Mouse (Mus musculus) lung, embryonic 16.5 days (tissue): ENCODE results near the gene Rgl2. TPM values are rescaled to one million over a fixed set of nuclear protein-coding genes. Genes with fewer than 3 reads are reported as not detected.

Experiments
- ATAC-seq: fragments of 200-750 bp; cut with Nextera tagmentation; 2 replicates; pipeline ENCODE4 v1.8.0; 2017; ENCODE audit warnings: low read depth, mild to moderate bottlenecking, moderate library complexity
- H3K27ac ChIP-seq: fragments of 300-500 bp; sonication (generic); 2 replicates; pipeline ENCODE4 v1.5.1; 2014; ENCODE audit warnings: mild to moderate bottlenecking, control low read depth, low read length
- H3K27me3 ChIP-seq: fragments of 300-500 bp; sonication (generic); 2 replicates; pipeline ENCODE4 v1.6.1; 2014; ENCODE audit warnings: low read depth, low read length, mixed read lengths; ENCODE audit not compliant: control insufficient read depth, insufficient read depth
- H3K36me3 ChIP-seq: fragments of 300-500 bp; sonication (generic); 2 replicates; pipeline ENCODE4 v1.6.1; 2014; ENCODE audit warnings: low read length; ENCODE audit not compliant: control insufficient read depth, insufficient read depth
- H3K4me1 ChIP-seq: fragments of 300-500 bp; sonication (generic); replicated peaks from 2 replicates; pipeline ENCODE4 v1.6.1; 2014; ENCODE audit warnings: low read length, mixed read lengths; ENCODE audit not compliant: control insufficient read depth, insufficient read depth
- H3K4me2 ChIP-seq: fragments of 300-500 bp; sonication (generic); 2 replicates; pipeline ENCODE4 v1.6.1; 2014; ENCODE audit warnings: low read depth, low read length, control low read depth
- H3K4me3 ChIP-seq: fragments of 300-500 bp; sonication (generic); 2 replicates; pipeline ENCODE4 v1.5.1; 2014; ENCODE audit warnings: mild to moderate bottlenecking, low read length, control low read depth
- H3K9ac ChIP-seq: fragments of 300-500 bp; sonication (generic); 2 replicates; pipeline ENCODE4 v1.6.1; 2014; ENCODE audit warnings: low read length, control low read depth
- H3K9me3 ChIP-seq: fragments of 300-500 bp; sonication (generic); 2 replicates; pipeline ENCODE4 v1.6.1; 2016; ENCODE audit warnings: low read length; ENCODE audit not compliant: control insufficient read depth
- WGBS: fragments of 180-500 bp; shearing (Covaris S2); extraction: QIAGEN DNeasy Blood & Tissue Kit; methylation state at CpG from one replicate; pipeline ENCODE4 v1.1.7; 2014; 5-methylcytosine and 5-hydroxymethylcytosine counted together
- polyA plus RNA-seq: library from polyadenylated mRNA; unstranded; fragments of >200 nt; fragmentation: Nextera tagmentation; extraction: Ambion mirVana; gene quantifications from 2 replicates; pipeline ENCODE4 v1.2.1, GENCODE M21; 2015

Rgl2 gene
- polyA plus RNA-seq, 1 experiment from 2014 or later, result 49.5 TPM

DNA sequence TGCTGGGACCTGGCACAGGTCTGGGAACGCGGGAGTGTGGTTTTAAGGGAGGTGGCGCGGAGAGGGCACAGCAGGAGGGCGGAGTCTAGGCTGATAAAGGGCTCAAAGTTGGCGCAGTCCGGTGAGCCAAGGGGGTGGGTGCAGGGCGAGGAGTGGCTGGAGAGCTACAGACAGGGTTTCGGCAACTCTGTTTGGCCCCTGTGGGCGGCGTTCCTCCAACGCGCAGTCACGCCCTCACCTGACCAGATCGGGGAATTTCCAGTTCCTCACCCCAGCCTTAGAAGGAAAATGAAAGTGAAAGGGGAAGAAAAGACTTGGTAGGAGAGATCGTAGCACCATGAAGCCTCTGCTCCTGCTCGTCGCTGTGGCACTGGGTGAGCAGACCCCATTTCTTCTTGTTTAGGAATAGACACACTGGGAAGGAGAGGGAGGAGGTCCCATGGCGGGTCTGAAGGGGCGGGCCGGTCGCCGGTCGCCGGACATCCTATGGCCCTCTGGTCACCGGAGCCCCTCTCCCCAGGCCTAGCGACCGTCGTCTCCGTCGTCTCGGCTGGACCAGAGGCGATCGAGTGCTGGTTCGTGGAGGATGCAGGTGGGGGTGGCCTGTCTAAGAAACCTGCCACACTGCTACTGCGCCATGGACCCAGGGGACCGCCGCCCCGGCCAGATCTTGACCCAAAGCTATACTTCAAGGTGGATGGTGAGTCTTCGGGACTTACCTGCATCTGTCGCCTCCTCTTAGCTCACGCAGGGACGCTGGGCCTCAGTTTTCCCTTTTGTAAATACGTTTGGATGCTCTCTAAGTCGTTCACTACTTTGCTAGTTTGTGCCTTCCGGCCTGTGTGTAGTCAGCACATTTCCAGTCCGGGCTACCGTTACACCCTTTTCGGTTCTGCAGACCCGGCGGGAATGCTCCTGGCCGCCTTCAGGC is 9.7 kb upstream of the Rgl2 start:
- H3K4me1 ChIP-seq, result peaks cover 24% of the 10 kb centered on the region
- peak overlapping the region; percentile 98 for H3K4me2 ChIP-seq
- ATAC-seq, result peak; percentile 35
- H3K27me3 ChIP-seq, result no peaks in the 10 kb centered on the region
- H3K4me3 ChIP-seq, result peak overlapping the region; percentile 84
- WGBS, result 0% methylated on average over 52 of the region's 52 CpGs
- peaks cover 11% of the 10 kb centered on the region for H3K36me3 ChIP-seq
- H3K9ac ChIP-seq, result peak overlapping the region; percentile 88
- H3K27ac ChIP-seq, result peak overlapping the region; percentile 88
- H3K9me3 ChIP-seq, result no peaks in the 10 kb centered on the region

DNA sequence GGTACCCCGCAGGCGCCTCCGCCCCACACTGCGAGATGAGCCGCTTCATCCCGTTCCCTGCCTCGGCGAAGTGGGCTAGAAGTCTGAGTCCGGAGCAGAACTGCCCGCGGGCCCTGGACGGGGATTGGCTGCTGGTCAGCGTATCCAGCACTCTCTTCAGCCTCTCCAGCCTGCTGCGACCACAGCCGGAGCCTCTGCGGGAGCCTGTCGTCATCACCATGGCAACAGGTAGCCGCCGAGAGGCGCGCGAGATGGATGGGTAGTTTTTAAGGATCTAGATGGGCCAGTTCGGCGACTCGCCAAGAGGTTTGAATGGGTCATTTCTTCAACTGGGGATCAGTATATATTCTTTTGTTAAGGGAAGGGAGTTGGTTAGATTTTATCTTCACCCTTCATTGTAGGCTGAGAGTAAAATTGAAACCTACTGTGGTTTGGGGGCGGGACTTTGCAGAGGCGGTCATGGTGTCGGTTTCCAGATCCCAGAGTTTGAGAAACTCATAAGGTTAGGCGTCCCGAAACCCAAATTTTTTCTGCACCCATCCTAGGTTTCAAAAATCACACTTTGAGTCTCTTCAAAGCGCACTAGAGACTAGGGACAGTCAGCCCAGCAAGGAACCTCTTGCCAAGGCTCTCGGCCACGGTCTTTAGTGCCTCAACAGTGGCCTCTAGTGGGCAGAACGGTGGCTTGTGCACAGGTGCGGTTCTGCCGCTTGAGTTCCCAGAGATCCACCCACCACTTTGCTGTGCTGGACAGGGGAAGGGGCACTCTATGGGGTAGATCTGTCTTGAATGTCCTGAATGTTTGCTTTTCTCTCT is 8.9 kb upstream of the Rgl2 start:
- Histone ChIP-seq H3K9ac (peak overlapping the region; percentile 88), H3K4me1 (peaks cover 16% of the 10 kb centered on the region), H3K27me3 (no peaks in the 10 kb centered on the region), H3K27ac (peak overlapping the region; percentile 88), H3K4me2 (peak overlapping the region; percentile 98), H3K4me3 (peak overlapping the region; percentile 84), H3K9me3 (no peaks in the 10 kb centered on the region), H3K36me3 (peaks cover 13% of the 10 kb centered on the region)
- under 1% methylated on average over 36 of the region's 36 CpGs for WGBS
- peak; percentile 59 for ATAC-seq

DNA sequence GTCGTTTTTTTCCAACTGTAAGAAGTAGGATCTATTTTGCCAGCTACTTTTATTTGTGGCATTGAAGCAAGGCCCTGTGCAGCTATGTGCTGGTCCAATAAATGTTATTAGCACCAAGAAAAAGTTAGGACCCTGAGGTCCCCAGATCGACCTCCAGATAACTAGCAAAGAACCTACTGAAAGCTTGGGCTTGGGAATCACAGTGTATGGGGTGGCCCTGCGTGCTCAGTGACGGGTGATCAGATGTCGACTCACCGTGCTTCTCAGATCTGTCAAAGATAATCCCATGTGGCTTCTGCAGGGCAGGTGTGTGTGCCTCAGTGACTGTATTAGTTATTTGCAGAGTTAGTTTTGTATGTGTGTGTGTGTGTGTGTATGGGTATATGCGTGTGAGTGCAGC is 8.0 kb upstream of the Rgl2 start:
- Histone ChIP-seq H3K4me1 (peaks cover 15% of the 10 kb centered on the region), H3K27me3 (no peaks in the 10 kb centered on the region), H3K4me3 (no peak overlapping the region), H3K9ac (no peak overlapping the region), H3K27ac (no peak overlapping the region), H3K9me3 (no peaks in the 10 kb centered on the region), H3K36me3 (peaks cover 13% of the 10 kb centered on the region), H3K4me2 (no peak overlapping the region)
- WGBS, result 83% methylated on average over 7 of the region's 7 CpGs
- no peak for ATAC-seq

DNA sequence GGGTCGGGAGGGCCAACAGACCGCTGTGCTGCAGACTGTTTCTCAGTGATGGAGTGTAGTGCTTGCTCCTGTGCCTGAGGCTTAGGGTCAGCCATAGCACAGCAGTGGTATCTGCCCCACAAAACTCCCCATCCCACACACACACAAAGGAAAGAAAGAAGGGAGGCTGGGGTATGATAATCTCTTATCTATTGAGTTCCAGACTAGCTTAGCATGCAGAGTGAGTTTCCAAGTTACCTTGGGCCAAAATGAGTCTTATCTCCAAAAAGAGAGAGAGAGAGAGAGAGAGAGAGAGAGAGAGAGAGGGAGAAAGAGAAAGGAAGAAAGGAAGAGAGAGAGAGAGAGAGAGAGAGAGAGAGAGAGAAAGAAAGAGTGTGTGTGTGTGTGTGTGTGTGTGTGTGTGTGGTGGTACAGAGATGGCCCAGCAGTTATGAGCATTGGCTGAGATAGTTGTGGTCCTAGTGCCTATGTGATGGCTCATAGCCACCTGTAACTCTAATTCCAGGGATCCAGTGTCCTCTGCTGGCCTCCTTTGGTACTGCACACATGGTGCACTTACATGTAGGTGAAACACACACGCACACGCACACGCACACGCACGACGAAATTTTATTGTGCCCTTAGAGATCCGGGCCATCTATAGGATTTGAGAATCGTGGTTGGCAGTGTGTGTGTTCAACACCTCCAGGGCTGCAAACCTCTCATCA is 4.6 kb upstream of the Rgl2 start:
- H3K4me3 ChIP-seq, result no peak overlapping the region
- no peak overlapping the region for H3K27ac ChIP-seq
- peaks cover 5% of the 10 kb centered on the region for H3K36me3 ChIP-seq
- 78% methylated on average over 10 of the region's 10 CpGs for whole genome bisulfite sequencing
- no peak overlapping the region for H3K4me2 ChIP-seq
- no peak overlapping the region for H3K9ac ChIP-seq
- H3K9me3 ChIP-seq, result no peaks in the 10 kb centered on the region
- peaks cover 11% of the 10 kb centered on the region for H3K4me1 ChIP-seq
- no peaks in the 10 kb centered on the region for H3K27me3 ChIP-seq
- ATAC-seq, result no peak

DNA sequence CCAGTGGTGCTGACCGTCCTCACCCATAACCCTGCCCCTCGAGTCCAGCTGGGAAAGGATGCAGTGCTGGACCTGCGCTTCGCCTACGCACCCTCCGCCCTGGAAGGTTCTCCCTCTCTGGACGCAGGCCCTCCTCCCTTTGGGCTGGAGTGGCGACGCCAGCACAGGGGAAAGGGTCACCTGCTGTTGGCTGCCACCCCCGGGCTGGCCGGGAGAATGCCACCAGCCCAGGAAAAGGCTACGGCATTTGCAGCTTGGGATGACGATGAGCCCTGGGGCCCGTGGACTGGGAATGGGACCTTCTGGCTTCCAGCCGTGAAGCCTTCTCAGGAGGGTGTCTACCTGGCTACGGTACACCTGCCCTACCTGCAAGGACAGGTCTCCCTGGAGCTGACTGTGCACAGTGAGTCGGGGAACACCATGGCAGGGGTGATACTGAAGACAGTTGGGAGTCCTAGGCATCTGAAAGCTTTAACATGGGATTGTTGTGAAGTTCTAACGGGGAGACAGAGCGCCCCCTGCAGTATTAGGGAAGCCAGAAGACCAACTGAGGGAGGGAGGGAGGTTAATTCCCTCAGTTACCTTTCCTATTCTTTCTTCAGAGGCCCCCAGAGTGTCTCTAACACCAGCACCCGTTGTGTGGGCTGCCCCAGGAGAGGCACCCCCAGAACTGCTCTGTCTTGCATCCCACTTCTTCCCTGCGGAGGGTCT is 3.8 kb upstream of the Rgl2 start:
- H3K4me1 ChIP-seq, result peaks cover 12% of the 10 kb centered on the region
- WGBS, result 78% methylated on average over 21 of the region's 21 CpGs
- H3K36me3 ChIP-seq, result peaks cover 5% of the 10 kb centered on the region
- H3K4me3 ChIP-seq, result no peak overlapping the region
- no peak overlapping the region for H3K9ac ChIP-seq
- no peak overlapping the region for H3K4me2 ChIP-seq
- no peak for ATAC-seq
- no peak overlapping the region for H3K27ac ChIP-seq
- H3K9me3 ChIP-seq, result no peaks in the 10 kb centered on the region
- no peaks in the 10 kb centered on the region for H3K27me3 ChIP-seq

DNA sequence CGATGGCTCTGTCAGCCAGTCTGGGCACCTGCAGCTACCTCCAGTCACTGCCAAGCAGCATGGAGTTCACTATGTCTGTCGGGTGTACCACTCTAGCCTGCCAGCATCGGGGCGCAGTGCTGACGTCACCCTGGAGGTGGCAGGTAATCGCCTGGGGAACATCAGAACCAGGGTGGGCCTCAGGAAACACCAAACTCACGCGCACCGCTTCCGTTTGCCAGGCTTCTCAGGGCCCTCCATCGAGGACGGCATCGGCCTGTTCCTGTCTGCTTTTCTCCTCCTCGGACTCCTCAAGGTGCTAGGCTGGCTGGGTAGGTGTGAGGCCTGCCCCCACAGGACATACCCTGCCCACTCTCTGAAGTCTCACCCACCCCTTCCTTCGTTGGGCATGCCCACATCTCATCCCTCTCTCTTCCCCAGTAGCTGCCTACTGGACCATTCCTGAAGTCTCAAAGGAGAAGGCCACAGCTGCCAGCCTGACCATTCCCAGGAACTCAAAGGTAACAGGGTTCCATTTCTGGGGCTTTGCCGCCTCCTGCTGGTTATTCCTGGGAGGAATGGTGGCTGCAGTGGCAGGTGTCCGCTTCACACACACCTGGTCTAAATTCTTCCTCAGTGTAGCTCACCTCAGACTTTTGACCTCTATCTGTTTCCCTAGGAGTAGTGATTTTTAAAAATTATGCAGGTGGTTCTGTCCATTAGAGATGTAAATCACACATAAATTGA is 3.0 kb upstream of the Rgl2 start:
- no peak overlapping the region for H3K4me2 ChIP-seq
- H3K27ac ChIP-seq, result no peak overlapping the region
- WGBS, result 69% methylated on average over 17 of the region's 17 CpGs
- no peaks in the 10 kb centered on the region for H3K9me3 ChIP-seq
- no peak for ATAC-seq
- no peak overlapping the region for H3K4me3 ChIP-seq
- H3K27me3 ChIP-seq, result no peaks in the 10 kb centered on the region
- H3K36me3 ChIP-seq, result peaks cover 5% of the 10 kb centered on the region
- peaks cover 20% of the 10 kb centered on the region for H3K4me1 ChIP-seq
- H3K9ac ChIP-seq, result no peak overlapping the region

DNA sequence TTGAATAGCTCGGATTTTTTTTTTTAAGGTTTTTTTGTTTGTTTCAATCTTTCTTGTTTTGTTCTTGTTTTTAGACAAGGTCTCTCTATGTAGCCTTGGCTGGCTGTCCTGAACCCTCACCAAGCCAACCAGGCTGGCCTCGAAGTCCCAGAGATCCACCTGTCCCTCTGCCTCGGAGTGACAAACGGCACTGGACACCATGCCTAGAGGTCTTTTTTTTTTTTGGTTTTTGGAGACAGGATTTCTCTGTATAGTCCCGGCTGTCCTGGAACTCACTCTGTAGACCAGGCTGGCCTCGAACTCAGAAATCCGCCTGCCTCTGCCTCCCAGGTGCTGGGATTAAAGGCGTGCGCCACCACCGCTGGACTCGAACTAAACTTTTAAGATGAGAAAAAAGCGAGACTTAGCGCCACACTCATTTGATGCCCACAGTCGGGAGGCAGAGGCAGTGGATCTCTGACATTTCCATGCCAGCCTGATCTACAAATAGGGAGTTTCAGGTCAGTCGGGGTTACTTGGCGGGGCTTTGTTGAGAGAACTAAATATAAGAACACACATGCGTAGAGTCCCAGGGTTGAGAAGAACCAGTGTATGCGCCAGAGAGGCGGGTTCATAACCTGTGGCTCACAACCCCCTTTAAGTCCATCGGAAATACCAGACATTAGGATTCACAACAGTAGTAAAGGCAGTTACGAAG is 944 bp upstream of the Rgl2 start:
- WGBS, result 57% methylated on average over 21 of the region's 21 CpGs
- Histone ChIP-seq H3K27ac (no peak overlapping the region), H3K9ac (peak overlapping the region; percentile 91), H3K9me3 (no peaks in the 10 kb centered on the region), H3K4me3 (peak overlapping the region; percentile 82), H3K4me2 (peak overlapping the region; percentile 94), H3K36me3 (peaks cover 8% of the 10 kb centered on the region), H3K27me3 (no peaks in the 10 kb centered on the region), H3K4me1 (peaks cover 22% of the 10 kb centered on the region)
- no peak for ATAC-seq
